Mouse (Mus musculus) forebrain, embryonic 10.5 days (tissue): Measurements from ENCODE around the gene Itgam. TPM values are rescaled to one million over a fixed set of nuclear protein-coding genes. Genes with fewer than 3 reads are reported as not detected.
"Not testable (repeated sequence)": the region's sequence is repeated elsewhere in the genome, so short reads cannot be mapped to it uniquely, and the experiment has no call there.

ENCODE experiments used
- DNase-seq: peaks from one replicate; pipeline ENCODE4 v3.0.0-alpha.2; 2017; ENCODE audit warnings: low spot score; ENCODE audit errors: extremely low spot score
- H3K27ac ChIP-seq: fragments of 300-500 bp; sonication (generic); 2 replicates; pipeline ENCODE4 v1.5.1; 2016; ENCODE audit warnings: mild to moderate bottlenecking
- H3K27me3 ChIP-seq: fragments of 300-500 bp; sonication (generic); 2 replicates; pipeline ENCODE4 v1.6.1; 2016; ENCODE audit warnings: mild to moderate bottlenecking; ENCODE audit not compliant: poor library complexity, severe bottlenecking
- H3K36me3 ChIP-seq: fragments of 300-500 bp; sonication (generic); replicated peaks from 2 replicates; pipeline ENCODE4 v1.6.1; 2016; ENCODE audit warnings: mild to moderate bottlenecking, moderate library complexity
- H3K4me1 ChIP-seq: fragments of 300-500 bp; sonication (generic); 2 replicates; pipeline ENCODE4 v1.6.1; 2016
- H3K4me3 ChIP-seq: fragments of 300-500 bp; sonication (generic); 2 replicates; pipeline ENCODE4 v1.5.1; 2016; ENCODE audit warnings: mild to moderate bottlenecking, moderate library complexity
- H3K9me3 ChIP-seq: fragments of 300-500 bp; sonication (generic); 2 replicates; pipeline ENCODE4 v1.6.1; 2016; ENCODE audit warnings: mild to moderate bottlenecking, moderate library complexity
- WGBS: fragments of 180-500 bp; shearing (Covaris S2); methylation state at CpG from one replicate; pipeline ENCODE4 v1.1.7; 2016; 5-methylcytosine and 5-hydroxymethylcytosine counted together
- polyA plus RNA-seq: library from polyadenylated mRNA; unstranded; fragments of >200 nt; fragmentation: Nextera tagmentation; extraction: Ambion mirVana; gene quantifications from 2 replicates; pipeline ENCODE4 v1.2.1, GENCODE M21; 2016

Itgam gene
- polyA plus RNA-seq, 1 experiment from 2014 or later, result 0.40 TPM

DNA sequence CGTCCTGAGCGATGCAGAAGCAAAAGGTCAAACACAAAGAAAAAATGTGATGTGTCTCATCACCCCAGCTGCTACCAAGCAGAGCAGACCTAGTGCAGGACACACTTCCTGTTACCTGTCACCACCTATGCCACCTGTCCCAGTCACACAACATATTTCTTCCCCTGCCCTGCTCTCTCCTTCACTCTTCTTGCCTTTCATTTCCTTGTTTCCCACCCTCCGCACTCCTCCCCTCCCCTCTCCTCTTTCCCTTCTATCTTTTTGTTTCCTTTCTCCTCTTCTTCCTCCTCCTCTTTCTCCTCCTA lies 29.5 kb upstream of the Itgam start:
- 96% methylated on average over 3 of the region's 3 CpGs for WGBS
- no peaks in the 10 kb centered on the region for H3K4me1 ChIP-seq
- H3K36me3 ChIP-seq, result no peaks in the 10 kb centered on the region
- no peak for DNase-seq
- H3K4me3 ChIP-seq, result no peak overlapping the region
- no peaks in the 10 kb centered on the region for H3K9me3 ChIP-seq
- H3K27me3 ChIP-seq, result no peaks in the 10 kb centered on the region
- H3K27ac ChIP-seq, result no peak overlapping the region

DNA sequence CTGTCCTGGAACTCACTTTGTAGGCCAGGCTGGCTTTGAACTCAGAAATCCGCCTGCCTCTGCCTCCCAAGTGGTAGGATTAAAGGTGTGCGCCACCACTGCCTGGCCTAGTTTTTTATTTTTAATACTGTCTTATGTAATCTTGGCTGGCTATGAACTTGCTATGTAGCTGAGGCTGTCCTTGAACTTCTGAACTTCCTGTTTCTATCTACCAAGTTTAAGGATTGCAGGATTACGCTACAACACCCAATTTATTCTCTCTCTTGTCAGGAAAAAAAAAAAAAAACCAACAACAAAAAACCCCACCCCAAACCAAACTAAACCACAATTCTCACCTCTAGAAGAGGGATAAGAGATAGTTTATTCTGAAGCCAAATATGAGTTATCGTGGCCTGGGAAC lies 28.8 kb upstream of the Itgam start:
- Histone ChIP-seq H3K4me3 (no peak overlapping the region), H3K4me1 (no peaks in the 10 kb centered on the region), H3K9me3 (no peaks in the 10 kb centered on the region), H3K27ac (no peak overlapping the region), H3K36me3 (no peaks in the 10 kb centered on the region), H3K27me3 (no peaks in the 10 kb centered on the region)
- 95% methylated on average over 4 of the region's 4 CpGs for WGBS
- no peak for DNase-seq

DNA sequence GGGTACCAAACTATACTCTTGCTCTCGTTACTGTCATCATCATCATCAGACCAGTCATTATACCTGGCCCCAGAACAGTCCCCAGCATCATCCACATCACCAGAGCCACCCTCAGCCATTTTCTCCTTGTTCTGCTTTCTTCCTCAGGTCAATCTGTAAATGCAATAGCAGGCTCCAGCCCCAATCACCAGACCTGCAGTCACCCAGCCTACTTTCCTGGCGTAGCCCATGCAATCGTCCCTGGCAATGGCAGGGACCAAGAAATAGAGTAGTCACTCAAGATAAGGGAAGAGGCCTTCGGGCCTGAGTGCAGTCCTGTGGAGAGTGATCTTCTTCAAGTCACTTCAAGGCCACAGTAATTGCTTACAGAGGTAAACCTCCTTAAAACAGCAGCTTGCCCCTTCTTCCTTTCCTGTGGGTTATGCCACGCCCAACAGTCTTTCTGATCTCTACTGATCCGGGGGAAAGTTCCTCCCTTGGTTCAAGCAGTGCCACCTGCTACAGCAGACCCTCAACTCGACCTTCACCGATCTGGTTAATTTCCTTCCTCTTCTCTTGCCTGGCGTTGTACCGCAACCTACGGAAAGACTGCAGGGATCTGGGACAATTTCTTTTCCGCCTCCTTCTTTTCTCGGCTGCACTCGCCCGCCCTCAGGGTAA lies 20.1 kb upstream of the Itgam start:
- WGBS, result 86% methylated on average over 15 of the region's 15 CpGs
- not testable (repeated sequence) for H3K4me1 ChIP-seq, H3K27me3 ChIP-seq, H3K4me3 ChIP-seq, DNase-seq, H3K9me3 ChIP-seq, H3K36me3 ChIP-seq, H3K27ac ChIP-seq

DNA sequence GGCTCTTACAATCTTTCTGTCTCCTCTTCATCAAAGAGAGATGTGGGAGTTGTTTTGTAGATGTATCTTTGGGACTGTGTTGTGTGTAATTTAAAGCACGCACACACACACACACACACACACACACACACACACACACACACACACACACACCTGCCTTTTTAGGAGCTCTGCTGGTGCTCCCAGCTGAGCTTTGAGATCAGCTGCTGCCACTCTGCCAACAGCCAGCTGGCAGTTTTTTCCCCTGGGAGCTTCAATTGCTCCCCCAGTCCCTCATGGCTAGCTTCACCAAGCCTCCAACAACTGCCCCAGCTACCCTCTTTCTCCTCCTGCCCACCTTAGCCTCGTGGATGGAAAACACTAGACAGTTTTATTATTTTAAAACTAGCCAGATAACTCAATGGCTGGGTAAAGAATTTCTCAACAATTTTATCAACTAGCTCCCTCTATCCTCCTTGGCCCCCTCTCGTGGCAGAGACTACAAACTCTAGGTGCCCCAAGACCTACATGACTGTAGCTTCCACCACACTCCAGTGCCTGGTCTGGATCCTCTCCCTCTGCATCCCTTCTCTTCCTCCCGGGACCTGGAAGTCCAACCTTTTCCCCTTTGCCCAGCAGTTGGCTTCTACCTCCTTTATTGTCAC lies 18.2 kb upstream of the Itgam start:
- no peaks in the 10 kb centered on the region for H3K36me3 ChIP-seq
- no peaks in the 10 kb centered on the region for H3K4me1 ChIP-seq
- H3K27ac ChIP-seq, result no peak overlapping the region
- WGBS, result 70% methylated on average over 4 of the region's 4 CpGs
- H3K4me3 ChIP-seq, result no peak overlapping the region
- H3K27me3 ChIP-seq, result no peaks in the 10 kb centered on the region
- no peak for DNase-seq
- H3K9me3 ChIP-seq, result no peaks in the 10 kb centered on the region

DNA sequence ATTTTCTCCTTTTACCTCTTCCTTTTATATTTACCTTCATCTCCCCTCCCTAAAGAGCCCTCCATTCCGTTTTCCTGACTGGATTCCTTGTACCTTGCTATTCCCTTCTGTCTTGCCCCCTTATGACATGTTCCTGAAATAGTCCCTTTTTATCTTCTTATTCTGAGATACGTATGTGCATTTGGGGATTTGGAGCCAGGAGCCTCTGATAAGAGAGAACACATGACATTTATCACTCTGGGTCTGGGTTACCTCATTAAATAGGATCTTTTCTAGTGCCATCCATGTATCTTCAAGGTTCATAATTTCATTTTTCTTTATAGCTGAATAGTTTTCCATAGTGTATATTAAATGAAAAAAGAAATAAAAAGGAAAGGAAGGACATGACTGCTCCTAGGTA lies 16.8 kb upstream of the Itgam start:
- H3K9me3 ChIP-seq, result no peaks in the 10 kb centered on the region
- H3K36me3 ChIP-seq, result no peaks in the 10 kb centered on the region
- H3K27ac ChIP-seq, result no peak overlapping the region
- no peak for DNase-seq
- no peak overlapping the region for H3K4me3 ChIP-seq
- H3K27me3 ChIP-seq, result no peaks in the 10 kb centered on the region
- 73% methylated on average over 2 of the region's 2 CpGs for whole genome bisulfite sequencing
- H3K4me1 ChIP-seq, result no peaks in the 10 kb centered on the region

DNA sequence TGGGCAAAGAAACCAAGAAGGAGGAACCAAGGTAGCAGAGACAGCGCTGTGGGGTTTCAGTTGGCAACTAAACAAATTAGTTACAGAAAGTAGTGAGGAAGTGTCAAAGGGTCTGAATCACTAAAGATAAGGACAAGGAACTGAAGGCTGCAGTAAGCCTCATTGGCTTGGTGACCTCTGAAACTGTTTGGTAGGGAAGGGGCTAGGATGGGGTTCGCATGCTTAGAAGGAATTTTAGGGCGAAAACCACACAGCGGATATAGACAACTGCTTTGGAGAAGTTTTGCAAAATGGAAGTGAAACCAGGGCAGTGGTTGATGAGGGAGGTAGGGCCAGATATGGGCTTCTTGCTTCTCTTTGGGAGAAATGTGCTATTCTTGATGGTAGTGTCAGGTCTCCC lies 13.6 kb upstream of the Itgam start:
- Histone ChIP-seq H3K36me3 (no peaks in the 10 kb centered on the region), H3K9me3 (no peaks in the 10 kb centered on the region), H3K4me1 (no peaks in the 10 kb centered on the region), H3K4me3 (no peak overlapping the region), H3K27ac (no peak overlapping the region), H3K27me3 (no peaks in the 10 kb centered on the region)
- no peak for DNase-seq
- 94% methylated on average over 4 of the region's 4 CpGs for WGBS

DNA sequence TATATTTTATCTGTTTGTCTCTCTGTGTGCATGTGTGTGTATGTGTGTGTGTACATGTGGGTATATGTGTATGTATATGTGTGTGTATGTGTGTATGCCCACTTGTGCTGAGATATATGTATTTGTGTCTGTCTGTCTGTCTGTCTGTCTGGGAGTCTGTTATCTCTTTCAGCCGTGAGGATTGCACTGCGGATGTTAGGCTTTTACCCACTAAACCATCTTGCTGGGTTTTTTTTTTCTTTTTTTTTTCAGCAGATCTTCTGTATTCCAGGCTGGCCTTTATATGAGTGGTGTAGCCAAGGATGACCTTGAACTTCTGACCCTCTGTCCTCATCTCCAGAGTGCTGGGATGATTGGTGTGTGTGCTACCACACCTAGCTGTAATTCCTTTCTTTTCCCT lies 13.2 kb upstream of the Itgam start:
- 91% methylated on average over 2 of the region's 2 CpGs for WGBS
- Histone ChIP-seq H3K27me3 (no peaks in the 10 kb centered on the region), H3K9me3 (no peaks in the 10 kb centered on the region), H3K27ac (no peak overlapping the region), H3K4me3 (no peak overlapping the region), H3K36me3 (no peaks in the 10 kb centered on the region), H3K4me1 (no peaks in the 10 kb centered on the region)
- DNase-seq, result no peak

DNA sequence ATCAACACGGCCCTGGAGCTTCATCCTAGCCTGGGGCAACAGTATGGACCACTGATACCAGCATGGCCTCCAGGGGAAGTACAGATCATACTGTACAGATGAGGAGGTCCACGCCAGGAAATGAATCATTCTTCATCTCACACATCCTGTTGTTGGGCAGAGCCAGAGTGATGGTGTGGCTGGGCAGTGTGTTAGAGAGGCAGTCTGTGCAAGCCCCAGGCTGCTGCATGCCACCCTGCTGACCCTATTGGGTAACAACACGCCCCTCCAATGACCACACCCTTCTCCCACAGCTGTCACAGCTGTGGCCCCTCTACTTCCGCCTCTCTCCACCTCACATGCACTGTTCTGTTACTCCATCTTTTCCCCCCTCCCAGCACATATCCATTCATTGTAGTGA lies 11.7 kb upstream of the Itgam start:
- WGBS, result 68% methylated on average over 4 of the region's 4 CpGs
- H3K27me3 ChIP-seq, result no peaks in the 10 kb centered on the region

DNA sequence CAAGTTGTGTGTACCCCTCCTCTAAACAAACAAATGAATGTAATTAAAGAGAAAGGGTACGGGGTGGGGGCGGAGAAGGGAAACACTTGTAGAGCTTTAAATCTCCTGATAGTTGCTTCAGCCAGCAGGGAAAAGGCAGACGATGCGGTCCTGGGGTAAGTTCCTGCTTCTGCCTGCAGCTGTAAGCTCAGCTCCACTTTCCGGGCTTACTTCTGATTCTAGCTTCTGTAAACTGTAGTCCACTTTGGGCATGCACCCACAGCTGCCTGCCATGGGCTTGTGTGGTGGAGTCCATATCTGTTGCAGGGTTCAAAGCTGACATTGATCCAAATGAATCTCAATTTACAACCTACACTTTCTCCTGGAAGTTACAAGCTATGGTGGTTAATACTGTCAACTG lies 9.4 kb upstream of the Itgam start:
- H3K36me3 ChIP-seq, result no peaks in the 10 kb centered on the region
- no peak overlapping the region for H3K4me3 ChIP-seq
- DNase-seq, result no peak
- 86% methylated on average over 5 of the region's 5 CpGs for WGBS
- H3K4me1 ChIP-seq, result no peaks in the 10 kb centered on the region
- no peaks in the 10 kb centered on the region for H3K9me3 ChIP-seq
- no peaks in the 10 kb centered on the region for H3K27me3 ChIP-seq
- no peak overlapping the region for H3K27ac ChIP-seq

More for the DNA sequence above, 11.7 kb upstream of the Itgam start:
- DNase-seq, result no peak
- no peaks in the 10 kb centered on the region for H3K4me1 ChIP-seq
- H3K9me3 ChIP-seq, result no peaks in the 10 kb centered on the region
- H3K4me3 ChIP-seq, result no peak overlapping the region
- H3K36me3 ChIP-seq, result no peaks in the 10 kb centered on the region
- H3K27ac ChIP-seq, result no peak overlapping the region

DNA sequence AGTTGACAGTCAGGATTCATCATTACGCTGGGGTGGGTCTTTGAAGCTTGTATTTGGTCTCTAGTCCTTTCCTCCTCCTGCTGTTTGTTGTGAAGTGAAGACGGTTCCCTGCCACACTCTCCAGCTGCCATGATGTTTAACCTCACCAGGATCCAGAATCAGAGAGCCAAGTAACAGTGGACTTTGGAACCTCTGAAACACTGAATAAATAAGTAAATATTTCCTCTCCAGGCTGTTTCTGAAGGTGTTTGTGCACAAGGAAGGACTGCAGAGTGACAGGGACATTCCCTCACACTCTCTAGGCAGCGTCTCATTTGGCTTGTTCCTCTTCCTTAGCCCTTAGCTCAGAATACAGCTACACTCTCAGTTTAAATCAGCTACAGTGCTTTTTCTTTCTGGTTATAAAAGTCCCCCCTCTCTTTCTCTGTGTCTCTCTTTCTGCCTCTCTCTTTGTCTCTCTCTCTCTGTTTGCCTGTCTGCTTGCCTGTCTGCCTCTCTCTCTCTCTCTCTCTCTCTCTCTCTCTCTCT lies 5.5 kb upstream of the Itgam start:
- 84% methylated on average over 3 of the region's 3 CpGs for WGBS
- no peaks in the 10 kb centered on the region for H3K27me3 ChIP-seq
- no peak overlapping the region for H3K27ac ChIP-seq
- no peak overlapping the region for H3K4me3 ChIP-seq
- H3K36me3 ChIP-seq, result no peaks in the 10 kb centered on the region
- no peaks in the 10 kb centered on the region for H3K9me3 ChIP-seq
- DNase-seq, result no peak
- H3K4me1 ChIP-seq, result no peaks in the 10 kb centered on the region

DNA sequence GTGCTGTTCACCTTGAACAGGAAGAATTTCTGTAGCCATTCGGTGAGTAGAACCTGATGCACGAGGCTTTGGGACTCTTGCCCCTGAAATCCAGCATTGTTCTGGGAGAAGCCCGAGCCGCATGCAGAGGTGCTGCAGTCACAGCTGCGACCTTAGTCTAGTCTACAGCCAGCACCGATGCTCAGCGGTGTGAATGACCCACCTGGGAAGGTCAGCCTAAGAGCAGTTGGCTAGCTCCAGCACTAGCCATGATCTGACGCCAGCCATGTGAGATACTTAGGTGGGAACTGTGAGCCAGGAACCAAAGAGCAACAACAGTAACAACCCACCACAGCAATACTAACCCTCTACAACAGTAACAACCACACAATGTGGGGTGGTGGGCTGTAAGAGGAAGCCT lies 4.6 kb upstream of the Itgam start:
- Histone ChIP-seq H3K27me3 (no peaks in the 10 kb centered on the region), H3K9me3 (no peaks in the 10 kb centered on the region), H3K36me3 (no peaks in the 10 kb centered on the region), H3K4me1 (no peaks in the 10 kb centered on the region), H3K4me3 (no peak overlapping the region), H3K27ac (no peak overlapping the region)
- 84% methylated on average over 8 of the region's 8 CpGs for WGBS
- no peak for DNase-seq

DNA sequence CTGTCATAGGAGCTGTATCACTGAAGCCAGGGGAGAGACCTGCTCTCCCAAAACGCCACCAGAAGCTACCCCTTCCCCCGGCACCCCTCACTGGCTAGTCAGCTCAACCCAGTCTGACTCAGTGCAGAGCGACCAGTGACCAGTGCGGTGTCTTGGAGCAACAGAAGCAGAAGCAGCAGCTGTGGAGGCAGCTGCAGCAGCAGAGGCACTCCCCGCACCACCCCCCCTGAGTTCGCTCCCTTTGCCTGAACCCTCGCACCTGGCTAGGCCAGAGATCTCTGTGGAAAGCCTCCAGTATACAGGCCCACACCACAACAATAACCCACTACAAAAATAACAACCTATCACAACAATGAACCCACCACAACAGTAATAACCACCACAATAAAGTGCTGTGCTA lies 3.9 kb upstream of the Itgam start:
- Histone ChIP-seq H3K9me3 (no peaks in the 10 kb centered on the region), H3K36me3 (no peaks in the 10 kb centered on the region), H3K4me3 (no peak overlapping the region), H3K27me3 (no peaks in the 10 kb centered on the region), H3K27ac (no peak overlapping the region), H3K4me1 (no peaks in the 10 kb centered on the region)
- no peak for DNase-seq
- 79% methylated on average over 7 of the region's 7 CpGs for WGBS

DNA sequence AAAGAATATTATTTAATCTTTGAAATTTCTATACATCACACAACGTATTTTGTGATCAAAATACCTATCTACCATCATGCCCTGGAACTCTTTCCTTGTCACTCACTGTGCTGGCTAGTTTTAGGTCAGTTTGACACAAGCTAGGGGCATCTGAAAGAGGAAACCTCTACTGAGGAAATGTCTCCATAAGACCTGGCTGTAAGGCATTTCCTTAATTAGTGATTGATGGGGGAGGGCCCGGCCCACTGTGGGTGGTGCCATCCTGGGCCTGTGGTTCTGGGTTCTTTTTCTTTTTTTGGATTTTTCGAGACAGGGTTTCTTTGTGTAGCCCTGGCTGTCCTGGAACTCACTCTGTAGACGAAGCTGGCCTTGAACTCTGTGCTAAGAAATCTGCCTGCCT lies 3.3 kb upstream of the Itgam start:
- Histone ChIP-seq H3K36me3 (no peaks in the 10 kb centered on the region), H3K27ac (no peak overlapping the region), H3K4me3 (no peak overlapping the region), H3K9me3 (no peaks in the 10 kb centered on the region), H3K4me1 (no peaks in the 10 kb centered on the region), H3K27me3 (no peaks in the 10 kb centered on the region)
- DNase-seq, result no peak
- WGBS, result 83% methylated on average over 4 of the region's 4 CpGs
